Mouse (Mus musculus) liver, embryonic 16.5 days (tissue): Measurements from ENCODE around the gene Eea1. TPM values are rescaled to one million over a fixed set of nuclear protein-coding genes. Genes with fewer than 3 reads are reported as not detected.
"Not testable (repeated sequence)": the region's sequence is repeated elsewhere in the genome, so short reads cannot be mapped to it uniquely, and the experiment has no call there.

Experiments
- ATAC-seq: fragments of 200-750 bp; cut with Nextera tagmentation; 2 replicates; pipeline ENCODE4 v1.8.0; 2017; ENCODE audit warnings: low read depth, mild to moderate bottlenecking, moderate number of reproducible peaks, moderate library complexity
- H3K27ac ChIP-seq: fragments of 300-500 bp; sonication (generic); 2 replicates; pipeline ENCODE4 v1.5.1; 2014; ENCODE audit warnings: mild to moderate bottlenecking, low read length
- H3K27me3 ChIP-seq: fragments of 300-500 bp; sonication (generic); 2 replicates; pipeline ENCODE4 v1.6.1; 2014; ENCODE audit warnings: low read depth, low read length, mixed read lengths; ENCODE audit not compliant: control insufficient read depth, insufficient read depth
- H3K36me3 ChIP-seq: fragments of 300-500 bp; sonication (generic); 2 replicates; pipeline ENCODE4 v1.6.1; 2014; ENCODE audit warnings: mild to moderate bottlenecking; ENCODE audit not compliant: control insufficient read depth, insufficient read depth
- H3K4me1 ChIP-seq: fragments of 300-500 bp; sonication (generic); 2 replicates; pipeline ENCODE4 v1.6.1; 2014; ENCODE audit warnings: low read depth, low read length, mixed read lengths; ENCODE audit not compliant: control insufficient read depth
- H3K4me2 ChIP-seq: fragments of 300-500 bp; sonication (generic); 2 replicates; pipeline ENCODE4 v1.6.1; 2014; ENCODE audit warnings: low read depth, low read length, mixed read lengths
- H3K4me3 ChIP-seq: fragments of 300-500 bp; sonication (generic); 2 replicates; pipeline ENCODE4 v1.5.1; 2014; ENCODE audit warnings: low read depth, mild to moderate bottlenecking, low read length
- H3K9ac ChIP-seq: fragments of 300-500 bp; sonication (generic); 2 replicates; pipeline ENCODE4 v1.6.1; 2014; ENCODE audit warnings: low read depth, low read length
- H3K9me3 ChIP-seq: fragments of 300-500 bp; sonication (generic); replicated peaks from 2 replicates; pipeline ENCODE4 v1.6.1; 2016; ENCODE audit warnings: low read length; ENCODE audit not compliant: control insufficient read depth
- WGBS: fragments of 180-500 bp; shearing (Covaris S2); extraction: QIAGEN DNeasy Blood & Tissue Kit; methylation state at CpG from one replicate; pipeline ENCODE4 v1.1.7; 2014; ENCODE audit not compliant: insufficient replicate concordance; 5-methylcytosine and 5-hydroxymethylcytosine counted together
- polyA plus RNA-seq: library from polyadenylated mRNA; unstranded; fragments of >200 nt; fragmentation: Nextera tagmentation; extraction: Ambion mirVana; gene quantifications from 2 replicates; pipeline ENCODE4 v1.2.1, GENCODE M21; 2015

Eea1 gene
- polyA plus RNA-seq, 1 experiment from 2014 or later = 7.5 TPM

- H3K4me1 ChIP-seq = no peaks in the 10 kb centered on the region
- no peak for ATAC-seq
- 77% methylated on average over 7 of the region's 7 CpGs for WGBS
- H3K27ac ChIP-seq = no peak overlapping the region
- no peak overlapping the region for H3K4me3 ChIP-seq
- H3K9ac ChIP-seq = no peak overlapping the region
- no peak overlapping the region for H3K4me2 ChIP-seq
- no peaks in the 10 kb centered on the region for H3K36me3 ChIP-seq
- H3K27me3 ChIP-seq = no peaks in the 10 kb centered on the region
- H3K9me3 ChIP-seq = no peaks in the 10 kb centered on the region
Measured at GRCm38 (mm10) chr10:96074386-96074785, 133.9 kb downstream of the Eea1 start.

GRCm38 (mm10) chr10:96075403-96075802, 135.0 kb downstream of the Eea1 start:
- 44% methylated on average over 4 of the region's 4 CpGs for WGBS
- Histone ChIP-seq H3K27ac (no peak overlapping the region), H3K36me3 (no peaks in the 10 kb centered on the region), H3K27me3 (no peaks in the 10 kb centered on the region), H3K4me1 (no peaks in the 10 kb centered on the region), H3K9me3 (no peaks in the 10 kb centered on the region), H3K9ac (no peak overlapping the region), H3K4me2 (no peak overlapping the region), H3K4me3 (no peak overlapping the region)
- ATAC-seq = no peak

GRCm38 (mm10) chr10:96075880-96076279, 135.4 kb downstream of the Eea1 start:
- Histone ChIP-seq H3K36me3 (no peaks in the 10 kb centered on the region), H3K4me3 (no peak overlapping the region), H3K4me1 (no peaks in the 10 kb centered on the region), H3K4me2 (no peak overlapping the region), H3K9me3 (no peaks in the 10 kb centered on the region), H3K27ac (no peak overlapping the region), H3K9ac (no peak overlapping the region), H3K27me3 (no peaks in the 10 kb centered on the region)
- no peak for ATAC-seq
- 44% methylated on average over 7 of the region's 7 CpGs for WGBS

- Histone ChIP-seq H3K36me3 (no peaks in the 10 kb centered on the region), H3K9ac (no peak overlapping the region), H3K4me3 (no peak overlapping the region), H3K4me2 (no peak overlapping the region), H3K27ac (no peak overlapping the region), H3K4me1 (no peaks in the 10 kb centered on the region), H3K9me3 (no peaks in the 10 kb centered on the region), H3K27me3 (no peaks in the 10 kb centered on the region)
- no peak for ATAC-seq
- WGBS = 77% methylated on average over 3 of the region's 3 CpGs
Measured at GRCm38 (mm10) chr10:96076461-96076860, 136.0 kb downstream of the Eea1 start.

GRCm38 (mm10) chr10:96077480-96078066, 137.1 kb downstream of the Eea1 start:
- H3K4me1 ChIP-seq, H3K27ac ChIP-seq, H3K4me3 ChIP-seq, H3K9ac ChIP-seq, H3K36me3 ChIP-seq, H3K9me3 ChIP-seq, H3K4me2 ChIP-seq, H3K27me3 ChIP-seq: not testable (repeated sequence)
- ATAC-seq = peak; percentile 100
- 74% methylated on average over 6 of the region's 6 CpGs for WGBS

- Histone ChIP-seq H3K36me3 (no peaks in the 10 kb centered on the region), H3K27ac (no peak overlapping the region), H3K9ac (no peak overlapping the region), H3K4me2 (no peak overlapping the region), H3K9me3 (no peaks in the 10 kb centered on the region), H3K4me1 (no peaks in the 10 kb centered on the region; the same call in 1 of the 2 replicates), H3K27me3 (no peaks in the 10 kb centered on the region), H3K4me3 (no peak overlapping the region)
- ATAC-seq = no peak
- 69% methylated on average over 4 of the region's 4 CpGs for WGBS
Measured at GRCm38 (mm10) chr10:96079823-96080222, 139.4 kb downstream of the Eea1 start.

- no peaks in the 10 kb centered on the region for H3K9me3 ChIP-seq
- H3K4me3 ChIP-seq = no peak overlapping the region
- H3K36me3 ChIP-seq = no peaks in the 10 kb centered on the region
- H3K27ac ChIP-seq = no peak overlapping the region
- ATAC-seq = no peak
- 47% methylated on average over 21 of the region's 21 CpGs for WGBS
- H3K27me3 ChIP-seq = no peaks in the 10 kb centered on the region
- H3K9ac ChIP-seq = no peak overlapping the region
- H3K4me2 ChIP-seq = no peak overlapping the region; the same call in 1 of the 2 replicates
- no peaks in the 10 kb centered on the region; the same call in 1 of the 2 replicates for H3K4me1 ChIP-seq
Measured at GRCm38 (mm10) chr10:96080440-96081381, 140.3 kb downstream of the Eea1 start.

GRCm38 (mm10) chr10:96082203-96082602, 141.8 kb downstream of the Eea1 start:
- no peaks in the 10 kb centered on the region for H3K9me3 ChIP-seq
- no peaks in the 10 kb centered on the region; the same call in 1 of the 2 replicates for H3K4me1 ChIP-seq
- no peaks in the 10 kb centered on the region for H3K27me3 ChIP-seq
- H3K4me2 ChIP-seq = no peak overlapping the region
- no peak for ATAC-seq
- no peak overlapping the region for H3K9ac ChIP-seq
- H3K27ac ChIP-seq = no peak overlapping the region
- H3K36me3 ChIP-seq = no peaks in the 10 kb centered on the region
- no peak overlapping the region for H3K4me3 ChIP-seq
- WGBS = 13% methylated on average over 3 of the region's 3 CpGs

GRCm38 (mm10) chr10:96089744-96090143, 149.3 kb downstream of the Eea1 start:
- Histone ChIP-seq H3K9me3 (no peaks in the 10 kb centered on the region), H3K27ac (no peak overlapping the region), H3K4me3 (no peak overlapping the region), H3K36me3 (no peaks in the 10 kb centered on the region), H3K4me1 (no peaks in the 10 kb centered on the region), H3K27me3 (no peaks in the 10 kb centered on the region), H3K4me2 (no peak overlapping the region), H3K9ac (no peak overlapping the region)
- no peak for ATAC-seq
- 50% methylated on average over 1 of the region's 1 CpGs for WGBS
